Mouse (Mus musculus) frontal cortex, postnatal 36 days (tissue): ENCODE results near the gene Ksr2.

ENCODE experiments used
- DNase-seq, 2 experiments: peaks; one replicate each; pipeline ENCODE4 v3.0.0; 2022; ENCODE audit warnings: low spot score in 2 of 2

Gene Ksr2

GRCm38 (mm10) chr5:117687770-117688352, 274.1 kb downstream of the Ksr2 start:
- DNase-seq: no peak

DNA sequence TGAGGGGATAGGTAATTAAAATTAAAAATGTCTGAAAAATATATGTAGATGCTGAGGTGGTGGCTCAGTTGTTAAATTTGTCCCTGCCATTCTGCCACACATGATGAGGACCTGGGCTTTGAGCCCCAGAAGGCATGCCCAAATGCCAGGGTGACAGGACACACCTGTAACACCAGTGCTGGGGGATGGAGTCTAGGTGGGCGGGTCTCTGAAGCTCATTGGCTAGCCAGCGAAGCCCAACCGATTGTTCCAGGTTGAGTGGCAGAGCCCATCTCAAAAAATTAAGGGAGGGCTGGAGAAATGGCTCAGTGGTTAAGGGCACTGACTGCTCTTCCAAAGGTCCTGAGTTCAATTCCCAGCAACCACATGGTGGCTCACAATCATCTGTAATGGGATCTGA, 274.9 kb downstream of the Ksr2 start:
- no peak for DNase-seq

GRCm38 (mm10) chr5:117689840-117690239, 276.0 kb downstream of the Ksr2 start:
- no peak for DNase-seq

DNA sequence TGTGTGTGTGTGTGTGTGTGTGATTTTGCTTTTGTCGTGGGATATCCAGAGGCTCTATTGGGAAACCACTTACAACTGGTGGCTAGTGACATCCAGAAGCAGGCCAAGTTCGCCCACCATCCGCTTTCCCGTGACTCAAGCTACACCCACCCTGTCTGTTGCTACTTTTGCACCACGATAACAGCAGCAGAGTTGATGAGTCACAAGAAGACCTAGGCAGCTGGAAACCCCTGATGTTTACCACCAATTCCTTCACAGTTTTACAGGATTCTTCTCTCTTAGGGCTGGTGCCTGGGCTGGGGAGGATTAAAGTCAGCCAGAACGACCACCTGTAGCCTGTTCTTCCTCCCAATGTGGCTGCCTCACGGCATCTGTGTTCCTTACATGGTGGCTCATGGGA, 277.5 kb downstream of the Ksr2 start:
- DNase-seq: peak; percentile 69 to 78

DNA sequence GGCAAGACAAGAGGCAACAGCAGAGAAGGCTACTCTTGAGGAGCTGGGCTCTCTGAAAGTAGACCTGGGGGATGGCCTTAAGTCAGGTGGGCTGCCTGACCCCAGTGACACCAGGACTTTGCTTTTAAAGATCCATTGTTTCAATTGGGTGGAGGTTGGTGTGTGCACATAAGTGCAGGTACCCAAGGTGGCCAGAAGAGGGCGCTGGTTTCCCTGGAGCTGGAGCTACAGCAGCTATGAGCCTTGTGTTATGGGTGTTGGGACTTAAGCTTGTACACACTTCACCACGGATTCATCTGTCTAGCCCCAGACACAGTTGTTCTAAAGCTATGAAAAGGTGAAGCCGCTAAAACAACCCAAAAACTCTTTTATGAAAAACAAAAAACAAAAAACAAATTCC, 279.8 kb downstream of the Ksr2 start:
- DNase-seq: no peak

DNA sequence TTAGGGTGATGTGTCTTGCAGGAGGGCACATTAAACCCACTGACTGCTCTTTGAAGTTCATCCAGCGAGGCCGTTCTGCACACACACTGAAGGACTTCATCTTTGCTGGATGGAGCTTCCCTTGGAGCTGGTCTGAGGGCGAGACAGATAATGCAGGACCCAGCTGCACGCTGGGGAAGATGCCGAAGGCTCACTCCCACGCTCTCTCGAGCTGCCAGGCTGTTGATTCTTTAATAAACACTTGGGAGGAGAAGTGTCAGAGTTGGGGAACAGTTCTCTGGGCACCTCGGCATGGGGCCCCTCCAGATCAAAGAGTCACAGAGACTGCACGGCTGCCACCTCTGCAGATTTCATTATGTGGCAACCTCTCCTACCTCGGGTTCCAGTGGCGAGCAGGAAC, 280.8 kb downstream of the Ksr2 start:
- peak in 1 of 2 experiments; percentile 20 for DNase-seq

DNA sequence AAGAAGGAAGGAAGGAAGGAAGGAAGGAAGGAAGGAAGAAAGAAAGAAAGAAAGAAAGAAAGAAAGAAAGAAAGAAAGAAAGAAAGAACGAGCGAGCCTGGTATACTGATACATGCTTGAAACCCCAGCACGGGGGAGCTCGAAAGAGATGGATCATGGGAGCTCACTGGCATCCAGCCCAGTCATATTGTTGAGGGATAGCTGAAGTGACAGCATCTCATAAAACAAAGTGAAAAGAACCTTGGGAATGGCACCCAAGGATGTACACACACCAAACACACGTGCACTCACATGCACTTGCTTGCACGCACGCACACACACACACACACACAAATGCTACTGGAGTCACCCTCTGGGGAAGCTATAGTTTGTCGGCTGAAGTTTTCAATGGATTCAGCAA, 282.6 kb downstream of the Ksr2 start:
- no peak for DNase-seq

DNA sequence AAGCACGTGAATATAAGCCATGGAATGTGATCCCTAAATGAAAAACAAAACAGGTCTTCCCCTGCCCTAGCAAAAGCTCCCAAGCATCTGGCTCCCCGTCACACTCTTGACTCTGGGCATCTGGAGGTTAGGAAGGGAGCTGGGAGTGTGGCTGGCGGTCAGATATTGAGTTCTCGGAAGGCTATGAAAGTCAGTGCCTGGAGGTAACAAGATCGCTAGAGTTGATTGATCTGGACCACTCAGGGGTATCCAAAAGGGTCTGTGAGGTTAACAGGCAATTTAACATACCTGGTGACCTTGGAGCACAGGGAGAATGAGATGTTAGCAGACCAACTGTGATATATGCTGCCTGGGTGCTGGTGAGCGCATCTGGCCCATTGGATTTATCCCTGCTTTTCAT, 283.8 kb downstream of the Ksr2 start:
- DNase-seq: no peak

- DNase-seq: no peak
These were observed 290.6 kb downstream of the Ksr2 start for GRCm38 (mm10) chr5:117704371-117704770.

DNA sequence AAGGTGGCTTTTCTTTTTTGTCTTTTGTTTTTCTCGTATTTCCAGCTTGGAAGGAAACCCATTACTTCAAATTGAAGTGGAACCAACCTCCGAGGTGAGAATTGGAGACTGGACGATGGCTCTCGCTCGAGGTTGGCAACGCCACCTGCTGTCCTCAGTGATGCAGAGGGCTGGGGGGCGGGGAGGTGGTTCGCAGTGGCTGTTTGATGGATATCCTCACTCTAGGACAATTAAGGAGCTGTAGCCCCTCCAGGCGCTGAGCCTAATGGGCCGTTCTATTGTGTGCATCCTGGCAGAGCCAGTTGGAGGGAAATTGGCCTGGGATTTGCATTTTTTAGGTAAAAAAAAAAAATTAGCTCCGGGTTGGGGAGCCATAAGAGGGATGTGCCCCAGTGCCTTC, 292.8 kb downstream of the Ksr2 start:
- no peak for DNase-seq

DNA sequence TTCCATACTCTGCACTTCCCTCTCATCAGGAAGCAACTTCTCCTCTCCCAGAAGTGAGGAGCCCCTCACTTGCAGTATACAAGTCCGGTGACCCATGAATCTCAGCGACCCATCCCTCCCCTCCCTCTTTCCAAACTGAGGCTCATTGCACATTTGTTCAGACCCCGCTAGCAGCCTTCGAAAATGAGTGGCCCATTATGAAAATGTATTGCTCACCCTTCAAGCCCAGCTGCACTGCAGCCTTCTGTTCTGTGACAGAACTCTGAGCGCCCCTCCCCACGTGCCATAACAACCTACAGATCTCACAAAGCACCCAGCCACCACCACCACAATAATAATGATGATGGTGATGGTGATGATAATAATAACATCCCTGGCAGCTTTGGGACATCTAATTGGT, 295.5 kb downstream of the Ksr2 start:
- no peak for DNase-seq

- DNase-seq: no peak
These were observed 297.8 kb downstream of the Ksr2 start for GRCm38 (mm10) chr5:117711636-117712035.

GRCm38 (mm10) chr5:117712207-117712606, 298.4 kb downstream of the Ksr2 start:
- DNase-seq: peak in 1 of 2 experiments; percentile 13

- no peak for DNase-seq
These were observed 303.3 kb downstream of the Ksr2 start for GRCm38 (mm10) chr5:117717120-117717519.

GRCm38 (mm10) chr5:117723316-117723715, 309.5 kb downstream of the Ksr2 start:
- DNase-seq: no peak

DNA sequence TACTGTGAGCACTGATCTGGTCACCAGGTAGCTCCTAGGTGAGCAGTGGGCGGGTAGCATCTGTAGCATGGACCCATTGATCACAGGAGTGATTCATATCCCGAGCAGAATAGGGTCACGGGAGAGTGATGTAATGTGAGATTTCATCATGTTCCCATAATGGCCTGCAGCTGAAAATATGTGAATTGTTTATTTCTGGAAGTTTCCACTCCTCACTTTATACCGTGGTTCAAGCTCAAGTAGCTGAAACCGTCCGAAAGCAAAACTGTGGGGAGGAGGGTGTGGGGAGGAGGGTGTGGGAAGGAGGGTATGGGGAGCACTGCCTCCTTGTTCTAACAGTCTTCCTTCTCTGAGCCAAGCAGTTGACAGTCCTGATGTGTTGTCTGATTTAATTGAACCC, 312.7 kb downstream of the Ksr2 start:
- no peak for DNase-seq

- no peak for DNase-seq
These were observed 313.3 kb downstream of the Ksr2 start for GRCm38 (mm10) chr5:117727138-117727537.

DNA sequence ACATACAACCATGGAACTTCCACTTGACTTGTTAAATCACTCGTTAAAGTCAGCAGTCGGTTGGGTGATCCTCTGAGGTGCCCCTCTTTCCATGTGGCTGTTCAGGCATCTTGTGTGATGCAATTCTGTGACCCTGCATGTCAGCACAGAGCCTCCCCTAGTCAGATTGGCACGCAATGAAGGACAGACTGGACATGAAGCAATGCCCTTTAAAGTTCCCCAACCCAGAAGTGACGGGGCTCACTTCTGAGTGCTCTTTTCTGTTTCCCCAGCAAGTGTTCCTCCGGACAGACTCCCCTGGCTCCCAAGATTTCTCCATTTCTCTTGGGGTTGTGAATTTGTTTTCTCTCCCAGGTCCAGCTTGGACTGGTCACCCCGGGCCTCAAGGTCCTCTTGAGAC, 317.5 kb downstream of the Ksr2 start:
- DNase-seq: no peak

DNA sequence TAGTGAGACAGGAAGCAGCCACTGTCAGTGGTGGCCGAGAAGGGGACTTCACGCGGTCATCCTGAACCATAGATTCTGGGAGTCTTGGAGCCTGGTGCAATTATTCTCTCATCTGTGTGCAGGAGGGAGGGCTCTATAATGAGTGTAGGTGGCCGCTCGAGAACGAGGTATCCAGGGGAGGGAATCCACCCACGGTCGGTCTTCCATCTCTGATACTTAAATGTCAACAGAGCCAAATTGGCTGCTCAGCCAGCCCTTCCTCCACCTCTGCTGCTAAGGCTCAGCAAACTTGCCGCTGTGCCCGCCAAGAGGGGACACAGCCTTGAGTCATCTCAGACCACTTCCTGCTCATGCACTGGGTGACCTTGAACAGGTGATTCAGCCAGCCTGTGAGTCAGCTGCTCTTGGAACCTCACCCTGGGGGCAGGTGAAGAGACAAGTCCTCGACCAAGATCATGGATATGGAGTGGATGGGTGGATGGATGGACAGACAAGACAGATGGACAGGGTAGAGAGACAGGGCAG, 330.9 kb downstream of the Ksr2 start:
- peak; percentile 13 to 17 for DNase-seq

- DNase-seq: no peak
These were observed 335.6 kb downstream of the Ksr2 start for GRCm38 (mm10) chr5:117749353-117749752.

GRCm38 (mm10) chr5:117757696-117758482, 344.1 kb downstream of the Ksr2 start:
- no peak for DNase-seq

DNA sequence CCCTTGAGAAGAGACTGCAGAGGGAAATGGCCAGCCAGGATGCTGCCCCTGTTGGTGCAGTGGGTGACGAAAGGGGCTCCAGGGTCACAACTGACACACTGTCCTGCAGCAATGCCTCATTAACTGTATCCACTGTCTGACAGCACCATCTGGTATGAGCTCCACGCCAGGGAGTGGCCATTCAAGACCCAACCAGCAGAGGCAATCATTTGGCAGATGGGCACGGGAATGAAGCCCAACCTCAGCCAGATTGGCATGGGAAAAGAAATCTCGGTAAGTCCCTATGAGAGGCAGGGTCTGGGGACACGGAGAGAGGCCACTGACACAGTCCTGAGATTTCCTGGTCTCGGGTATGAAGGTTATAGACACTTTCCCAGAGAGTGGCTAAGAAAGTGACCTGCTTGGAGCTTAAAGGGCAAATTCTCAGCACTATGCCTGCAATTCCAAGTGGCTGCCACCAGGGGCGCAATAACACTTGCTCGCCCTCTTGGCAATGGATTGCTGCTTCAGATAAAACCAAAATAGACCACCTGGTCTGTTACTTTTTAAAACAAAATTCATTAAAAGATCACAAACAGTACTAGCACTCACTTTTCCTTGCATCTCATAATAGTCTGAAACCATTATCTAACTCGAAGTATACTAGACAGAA, 347.5 kb downstream of the Ksr2 start:
- no peak for DNase-seq

DNA sequence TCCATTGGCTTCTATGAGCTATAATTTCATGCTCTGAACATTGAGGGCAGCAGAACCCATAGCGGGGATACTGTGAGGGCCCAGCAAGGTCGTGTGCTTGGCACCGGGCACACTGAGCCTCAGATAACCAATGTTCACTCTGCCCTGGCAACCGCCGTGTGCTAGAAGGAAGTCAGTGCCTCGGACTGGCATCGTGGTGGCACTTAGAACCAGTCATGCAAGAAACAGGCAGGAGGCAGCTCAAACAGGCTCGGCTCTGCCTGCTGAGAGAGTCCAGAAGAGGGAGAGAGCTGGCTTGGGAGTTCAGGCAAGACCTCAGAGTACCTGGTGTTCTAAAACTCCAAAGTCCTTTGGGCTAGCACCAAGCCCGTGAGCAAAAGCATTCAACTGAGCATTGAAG, 350.7 kb downstream of the Ksr2 start:
- DNase-seq: no peak
